Mouse (Mus musculus) MEL-GATA-1-ER (cell line): Measurements from ENCODE around the gene Prkce.

Source experiments
- DNase-seq: peaks from one replicate; pipeline ENCODE4 v3.0.0-alpha.2; 2012; ENCODE audit warnings: low read depth; ENCODE audit errors: extremely low read depth

The Prkce gene

DNA sequence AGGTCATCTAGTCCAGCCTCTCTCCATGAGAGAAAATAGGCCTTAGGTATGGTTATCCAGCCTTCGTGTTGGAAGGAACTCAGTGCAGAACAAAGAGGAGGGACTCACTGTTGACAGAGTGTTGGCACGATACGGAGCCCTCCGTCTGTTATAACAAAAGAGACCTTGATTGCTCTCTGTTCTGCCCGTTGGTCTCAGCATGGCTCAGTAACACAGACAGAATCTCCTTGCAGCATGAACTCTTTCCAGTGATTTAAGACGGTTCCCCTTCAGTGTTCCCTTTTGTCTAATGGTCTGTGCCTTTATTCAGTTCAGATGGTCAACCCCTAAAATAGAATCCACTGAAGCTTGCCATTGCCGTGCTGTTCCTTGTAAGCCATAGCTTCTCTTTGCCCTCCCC is 378.9 kb downstream of the Prkce start:
- DNase-seq: no peak

DNA sequence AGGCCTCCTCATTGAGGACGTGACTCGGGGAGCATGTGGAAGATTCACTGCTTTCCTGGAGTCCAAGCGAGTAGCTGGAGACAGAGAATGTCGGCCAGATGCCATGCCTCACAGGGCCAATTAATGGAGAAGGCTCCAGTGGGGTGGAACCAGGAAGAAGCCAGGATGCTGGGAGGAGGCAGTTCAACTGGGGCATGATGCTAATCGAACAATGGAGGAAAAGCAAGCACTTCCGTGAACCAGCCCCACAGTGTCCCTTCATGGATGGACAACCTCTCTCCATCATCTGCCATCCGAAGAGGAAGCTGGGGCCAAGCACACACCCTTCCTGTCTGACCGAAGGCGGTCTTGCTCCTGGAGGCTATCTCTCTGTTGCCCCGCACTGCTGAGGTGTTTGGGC is 381.5 kb downstream of the Prkce start:
- no peak for DNase-seq

DNA sequence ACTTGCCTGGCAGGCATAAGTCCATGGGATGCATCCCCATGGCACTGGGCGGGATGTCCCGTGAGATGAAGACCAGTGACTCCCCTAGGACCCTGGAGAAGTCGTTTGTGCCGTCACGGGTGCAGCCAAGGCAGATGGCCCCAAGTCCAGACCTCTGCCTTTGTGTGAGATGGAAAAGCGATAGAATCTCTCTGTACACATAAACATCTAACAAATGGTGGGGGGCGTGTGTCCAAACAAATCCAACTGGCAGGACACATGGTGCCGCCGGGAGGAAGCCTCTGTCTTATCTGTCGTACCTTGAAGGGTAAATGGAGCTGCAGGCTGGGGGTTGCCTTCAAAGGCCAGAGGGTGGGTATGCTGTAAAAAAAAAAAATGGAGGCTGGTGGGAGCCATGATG is 384.0 kb downstream of the Prkce start:
- no peak for DNase-seq

DNA sequence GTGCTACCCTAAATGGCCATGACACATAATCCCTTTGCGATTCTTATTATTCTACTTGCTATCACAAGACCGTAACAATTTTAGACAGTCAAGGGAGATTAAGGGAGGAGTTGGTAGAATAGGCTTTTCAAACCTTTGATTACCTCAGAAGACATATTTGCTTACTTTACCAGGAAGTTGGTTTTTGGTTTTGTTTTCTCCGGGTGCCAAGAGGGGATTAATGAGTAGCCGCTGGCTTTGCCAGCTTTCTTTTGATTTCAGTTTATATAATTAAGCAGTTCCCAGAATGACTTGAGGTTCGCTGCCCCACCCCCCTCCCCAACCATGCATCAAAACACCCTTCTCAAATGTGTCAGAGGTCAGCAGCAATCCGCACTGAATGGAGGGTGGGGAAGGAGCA is 384.4 kb downstream of the Prkce start:
- no peak for DNase-seq

DNA sequence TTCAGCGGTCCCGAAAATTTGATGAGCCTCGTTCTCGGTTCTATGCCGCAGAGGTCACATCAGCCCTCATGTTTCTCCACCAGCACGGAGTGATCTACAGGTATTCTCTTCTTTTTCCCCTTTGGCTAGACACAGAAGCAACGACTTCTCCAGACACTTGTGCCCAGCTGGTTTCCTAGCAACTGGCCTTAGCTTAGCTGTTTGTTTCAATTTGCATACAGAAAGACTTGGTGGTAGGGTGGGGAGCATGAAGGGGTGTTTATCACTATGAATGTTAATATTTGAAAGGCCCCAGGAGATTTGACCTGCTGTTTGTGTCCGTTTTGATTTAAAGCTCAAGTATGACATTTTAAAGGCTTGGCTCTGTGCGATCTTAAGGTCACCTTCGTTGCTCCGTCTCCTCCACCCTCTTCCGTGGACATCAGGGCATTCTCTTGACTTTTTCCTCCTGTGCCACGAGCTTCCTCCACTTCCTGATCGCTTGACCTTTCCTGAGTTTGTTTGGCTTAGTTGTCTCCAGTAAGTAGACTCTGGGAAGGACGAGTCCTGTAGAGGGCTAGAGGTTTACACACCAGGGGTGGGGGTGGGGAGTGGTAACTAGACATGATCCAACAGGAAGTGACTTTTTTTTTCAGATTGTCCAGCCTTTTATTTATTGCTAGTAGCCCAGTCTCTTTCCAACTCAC is 391.8 kb downstream of the Prkce start:
- DNase-seq: no peak

DNA sequence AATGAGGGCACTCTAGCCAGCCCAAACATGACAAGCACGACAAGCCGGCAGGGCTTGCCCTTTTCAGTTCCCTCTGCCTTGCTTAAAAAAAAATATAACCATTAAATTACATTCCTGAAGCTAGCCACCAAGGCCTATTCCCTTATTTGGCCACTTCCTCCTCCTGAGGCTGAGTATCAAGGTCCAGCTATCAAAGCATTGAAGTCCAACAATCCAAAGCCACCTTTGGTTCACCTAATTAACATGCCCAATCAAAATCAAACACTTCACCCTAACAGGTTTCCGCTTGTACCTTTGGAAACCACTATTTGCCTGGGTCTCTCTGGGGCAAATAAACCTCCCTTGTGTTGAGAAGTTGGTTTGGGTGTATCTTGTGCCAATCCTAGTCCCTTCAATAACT is 392.9 kb downstream of the Prkce start:
- no peak for DNase-seq

DNA sequence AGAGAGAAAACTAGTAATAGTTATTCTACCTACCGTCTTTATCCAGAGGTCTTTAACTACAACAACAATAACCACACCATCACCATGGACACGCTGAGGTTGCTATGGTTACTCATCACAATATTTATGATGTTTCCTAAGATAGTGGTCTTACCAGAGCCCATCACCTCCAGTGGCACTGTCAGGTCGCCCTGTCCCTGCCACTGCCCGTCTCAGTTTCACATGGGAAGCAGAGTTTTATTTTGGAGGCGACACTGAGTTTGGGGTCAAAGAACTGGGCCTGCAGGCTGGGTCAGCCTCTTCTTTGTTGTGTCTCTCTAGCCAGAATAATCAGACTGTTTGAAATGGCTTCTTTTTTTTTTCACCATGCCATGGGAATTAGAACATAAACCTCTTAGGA is 402.9 kb downstream of the Prkce start:
- no peak for DNase-seq

DNA sequence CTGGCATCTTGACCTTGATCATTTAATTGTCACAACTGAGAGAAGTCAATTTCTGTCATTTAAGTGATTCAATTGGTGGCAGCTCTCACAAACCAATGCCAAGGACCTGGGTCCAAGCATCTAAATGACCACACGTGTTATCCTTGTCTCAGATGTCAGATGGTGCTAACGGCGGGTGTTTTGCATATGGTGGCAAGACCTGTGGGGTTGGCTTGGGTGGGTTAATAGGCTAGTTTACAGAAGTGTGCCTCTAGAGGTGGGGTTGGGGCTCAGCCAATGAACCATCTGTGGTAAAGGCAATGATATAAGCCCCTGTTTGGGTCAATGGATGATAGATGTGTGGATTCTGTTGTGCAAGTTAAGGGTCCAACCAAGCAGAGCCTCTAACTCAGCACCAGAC is 403.7 kb downstream of the Prkce start:
- DNase-seq: no peak

DNA sequence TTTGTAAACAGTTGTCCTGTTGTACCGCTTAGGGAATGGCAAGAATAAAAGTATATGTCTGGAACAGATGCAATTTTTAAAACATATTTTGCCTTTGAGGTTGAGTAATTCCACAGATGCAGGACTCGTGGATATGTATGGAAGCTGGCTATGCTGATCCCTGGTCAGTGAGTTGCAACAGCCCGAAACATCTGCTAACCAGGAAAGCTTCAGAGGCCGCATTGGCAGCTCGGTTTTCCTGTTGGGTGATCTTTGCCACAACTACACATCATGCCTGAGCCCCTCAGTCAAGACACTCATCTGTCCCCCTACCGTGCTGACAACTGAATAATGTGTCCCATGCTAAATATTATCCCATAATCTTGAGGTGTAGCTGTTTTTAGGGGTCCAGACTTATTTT is 404.6 kb downstream of the Prkce start:
- no peak for DNase-seq

DNA sequence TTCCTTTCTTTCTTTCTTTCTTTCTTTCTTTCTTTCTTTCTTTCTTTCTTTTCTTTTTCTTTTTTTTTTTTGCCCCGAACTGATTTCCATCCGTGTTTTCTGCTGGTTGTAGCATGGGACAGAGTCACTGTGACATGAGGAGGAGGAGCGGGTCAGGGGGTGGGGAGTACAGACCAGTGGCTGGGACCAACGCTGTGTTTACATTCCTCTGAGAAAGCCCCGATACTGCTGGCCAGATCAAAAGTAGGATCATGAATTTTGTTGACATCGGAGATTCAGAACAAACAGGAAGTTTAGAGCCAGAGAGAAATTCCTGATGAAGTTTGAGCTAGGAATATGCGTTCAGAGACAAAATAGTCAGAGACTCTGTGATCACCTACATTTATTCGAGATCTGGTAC is 405.0 kb downstream of the Prkce start:
- DNase-seq: no peak

DNA sequence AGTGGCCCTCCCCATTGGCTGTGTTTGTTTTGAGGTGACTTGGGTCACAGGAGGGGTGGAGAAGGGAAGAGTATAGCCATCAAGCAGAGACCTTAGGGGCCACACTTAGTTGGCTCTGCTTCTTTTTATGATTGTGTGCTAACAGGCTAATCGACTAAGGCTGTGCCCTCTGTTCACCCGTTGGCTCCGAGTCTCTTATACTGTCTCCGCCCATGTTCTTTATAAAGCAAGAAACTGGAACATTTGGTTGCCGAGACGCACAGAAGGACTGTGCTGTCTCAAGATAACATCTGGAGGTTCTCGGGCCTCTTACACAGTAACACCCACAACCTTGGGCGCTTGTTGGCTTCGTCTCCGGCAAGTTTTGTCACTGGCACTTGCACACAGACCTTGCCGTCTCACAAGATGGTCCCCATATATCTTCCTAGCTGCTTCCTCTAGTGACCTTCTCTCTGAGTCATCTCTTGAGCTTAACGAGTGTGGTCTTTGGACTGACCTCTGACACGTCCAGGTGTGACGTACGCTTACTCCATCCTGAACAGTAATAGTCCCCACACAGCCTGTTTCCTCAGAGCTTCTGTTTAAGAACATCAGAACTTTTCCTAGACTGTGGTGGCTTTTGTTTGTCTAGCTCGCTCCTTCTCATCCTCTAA is 406.1 kb downstream of the Prkce start:
- no peak for DNase-seq

DNA sequence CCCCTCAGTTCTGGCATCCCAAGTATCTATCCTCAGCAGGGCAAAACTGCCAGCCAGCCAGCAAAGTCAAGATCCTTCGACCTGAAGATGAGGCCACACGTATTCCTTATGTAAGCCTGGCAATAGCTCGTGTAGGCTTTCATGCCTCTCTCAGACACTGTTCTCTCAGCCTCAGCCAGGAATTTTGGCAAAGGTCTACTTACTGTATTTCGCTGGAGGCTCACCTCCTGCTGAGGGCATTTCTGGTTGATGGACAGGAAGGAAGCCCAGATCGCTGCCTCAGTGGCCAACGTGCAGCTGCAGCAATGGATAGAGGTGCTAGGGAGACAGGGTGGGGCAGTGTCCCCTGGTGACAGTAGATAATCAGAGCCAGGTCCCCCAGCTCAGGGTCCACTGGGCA is 413.1 kb downstream of the Prkce start:
- DNase-seq: no peak

DNA sequence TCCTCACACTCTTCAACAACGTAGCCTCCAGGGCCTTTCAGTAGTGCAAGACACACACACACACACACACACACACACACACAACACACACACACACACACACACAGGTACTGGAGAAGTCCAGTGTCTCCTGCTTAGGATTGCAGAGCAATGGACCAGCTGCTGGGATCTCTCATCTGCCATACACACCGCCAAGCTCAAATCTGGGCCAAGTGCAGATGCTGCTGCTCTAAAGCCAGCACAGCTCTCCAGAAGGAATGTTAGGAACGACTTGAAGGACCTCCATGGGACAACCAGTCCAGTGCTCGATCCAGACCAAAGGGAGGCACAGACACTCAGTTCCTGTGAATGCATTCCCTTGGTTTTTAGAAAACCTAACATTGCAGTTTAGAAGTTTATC is 414.8 kb downstream of the Prkce start:
- no peak for DNase-seq

DNA sequence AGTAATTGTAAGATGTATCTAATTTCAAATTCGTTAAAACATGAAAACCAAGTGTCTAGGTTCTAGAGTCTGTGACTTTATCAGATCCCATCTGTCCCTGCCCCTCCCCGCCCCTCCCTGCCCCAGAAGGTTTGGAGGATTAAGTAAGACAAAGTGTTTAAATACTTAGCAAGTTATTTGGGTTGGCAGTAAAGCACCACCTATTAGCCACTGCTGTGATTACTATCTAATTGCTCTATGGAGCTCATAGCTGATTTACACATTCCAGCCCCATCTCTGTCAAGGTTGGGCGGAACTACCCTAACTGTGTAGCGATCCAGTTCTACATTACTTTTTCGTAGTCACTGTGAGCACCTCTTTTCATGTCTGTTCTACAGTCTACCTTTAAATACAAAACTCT is 418.9 kb downstream of the Prkce start:
- no peak for DNase-seq

DNA sequence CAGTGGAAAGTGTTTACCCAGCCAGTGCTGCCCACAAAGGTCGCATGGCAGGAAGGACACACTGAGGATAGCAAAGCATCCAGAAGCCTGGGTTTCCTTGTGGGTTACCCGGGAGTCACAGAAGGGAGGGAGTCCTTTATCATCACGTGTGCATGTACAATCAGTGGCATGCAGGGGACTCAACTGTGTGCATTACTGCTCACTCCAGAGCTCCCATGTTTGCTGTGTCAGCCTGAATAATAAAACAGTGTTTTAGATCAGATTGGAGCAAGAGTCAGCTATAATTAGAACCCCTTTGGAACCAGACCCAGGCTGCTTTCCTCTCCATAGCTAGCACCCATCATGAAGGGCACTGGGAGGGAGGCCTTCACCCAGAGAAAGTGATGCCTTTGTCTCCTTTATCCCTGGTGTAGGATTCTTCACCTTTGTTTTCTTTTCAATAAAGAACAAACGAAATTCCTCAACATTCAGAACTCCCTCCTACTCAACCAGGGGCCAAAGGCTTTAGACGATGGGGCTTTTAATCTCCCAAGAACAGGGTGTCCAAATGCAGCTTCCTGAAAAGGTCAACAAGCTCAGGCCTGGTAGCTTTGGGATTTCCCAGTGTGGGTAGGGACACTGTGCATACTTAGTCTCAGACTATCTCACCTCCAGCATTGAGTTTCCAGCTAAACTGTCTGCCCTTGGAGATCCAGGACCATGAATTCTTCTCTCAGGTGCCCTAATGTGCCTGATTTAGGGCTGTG is 421.3 kb downstream of the Prkce start:
- no peak for DNase-seq

DNA sequence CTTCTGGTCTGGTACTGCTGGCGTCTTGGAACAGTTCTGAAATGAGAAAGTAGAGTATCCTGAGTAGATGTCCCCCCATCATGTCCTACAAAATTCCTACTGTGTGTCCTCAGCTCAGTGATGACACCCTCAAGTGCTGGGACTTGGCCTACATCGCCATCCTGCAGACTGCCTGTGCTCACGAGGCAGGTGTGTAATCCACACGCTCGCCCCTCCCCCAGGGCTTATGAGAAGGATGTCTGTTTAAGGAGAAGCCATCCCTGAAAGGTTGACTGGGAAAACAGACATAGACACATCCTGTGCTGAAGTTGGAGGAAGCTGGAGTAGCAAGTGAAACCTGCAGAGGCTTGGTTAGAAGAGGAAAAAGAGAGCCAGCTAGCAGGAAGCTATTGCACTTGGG is 422.1 kb downstream of the Prkce start:
- DNase-seq: no peak

DNA sequence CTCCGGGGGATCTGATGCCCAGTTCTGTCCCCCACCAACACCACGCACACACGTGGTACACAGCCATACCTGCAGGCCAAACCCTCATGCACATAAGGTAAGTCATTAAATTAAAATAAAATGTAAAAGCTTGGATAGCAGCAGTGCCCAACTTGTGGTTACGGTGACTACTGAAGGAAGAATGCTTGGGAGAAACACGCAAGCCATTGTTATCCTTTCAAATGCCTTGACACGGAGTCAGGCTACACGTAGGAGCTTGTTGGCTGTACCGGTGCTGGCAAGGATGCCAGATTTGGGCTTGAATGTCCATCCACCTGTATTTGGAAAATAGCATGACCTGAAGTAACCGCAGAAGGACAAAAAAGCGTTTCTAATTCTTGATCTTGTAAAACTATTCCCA is 423.7 kb downstream of the Prkce start:
- no peak for DNase-seq

DNA sequence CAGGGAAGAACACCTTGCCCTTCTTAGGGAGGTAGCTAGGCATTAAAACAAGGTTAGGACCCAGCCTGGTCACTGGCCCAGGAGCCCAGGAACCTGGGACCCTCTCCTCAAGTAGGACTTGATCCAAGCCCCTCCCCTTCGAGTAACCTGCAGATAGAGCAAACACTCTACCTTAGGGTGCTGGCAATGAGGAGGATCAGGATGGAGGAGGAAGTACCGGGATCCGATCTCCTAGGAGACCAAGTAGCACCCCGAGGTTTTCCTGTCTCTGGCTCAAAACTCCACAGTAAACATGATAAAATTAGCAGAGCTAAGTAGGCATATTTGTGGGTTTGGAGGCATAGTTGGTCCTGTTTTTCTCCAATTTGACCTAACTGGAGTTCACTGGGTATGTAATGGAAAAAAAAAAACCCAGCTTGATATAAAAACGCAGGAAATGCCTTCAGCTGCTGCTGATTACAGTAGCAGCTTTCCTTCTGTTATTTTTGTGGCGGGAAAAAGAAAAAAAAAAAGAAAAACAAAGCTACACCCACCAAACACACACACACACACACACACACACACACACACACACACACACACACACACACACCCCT is 425.5 kb downstream of the Prkce start:
- DNase-seq: no peak

DNA sequence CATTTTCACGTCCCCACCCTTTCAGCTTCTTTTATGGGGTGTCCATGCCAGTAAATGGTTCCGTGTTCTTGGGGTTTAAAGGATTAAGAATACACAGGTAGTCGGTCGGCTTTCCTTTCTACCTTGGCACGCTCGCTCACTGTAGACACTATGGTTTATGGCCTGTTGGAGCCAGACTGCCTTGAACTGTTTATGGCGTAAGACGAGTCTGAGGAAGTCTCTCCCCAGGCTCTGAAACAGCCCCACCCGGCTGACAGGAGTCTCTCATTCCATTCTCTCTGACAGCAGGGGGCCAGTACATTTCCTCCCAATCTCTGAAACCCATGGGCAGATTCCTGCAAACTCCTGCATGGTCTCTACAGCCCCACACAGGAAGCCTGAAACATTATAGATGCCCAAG is 427.9 kb downstream of the Prkce start:
- no peak for DNase-seq

DNA sequence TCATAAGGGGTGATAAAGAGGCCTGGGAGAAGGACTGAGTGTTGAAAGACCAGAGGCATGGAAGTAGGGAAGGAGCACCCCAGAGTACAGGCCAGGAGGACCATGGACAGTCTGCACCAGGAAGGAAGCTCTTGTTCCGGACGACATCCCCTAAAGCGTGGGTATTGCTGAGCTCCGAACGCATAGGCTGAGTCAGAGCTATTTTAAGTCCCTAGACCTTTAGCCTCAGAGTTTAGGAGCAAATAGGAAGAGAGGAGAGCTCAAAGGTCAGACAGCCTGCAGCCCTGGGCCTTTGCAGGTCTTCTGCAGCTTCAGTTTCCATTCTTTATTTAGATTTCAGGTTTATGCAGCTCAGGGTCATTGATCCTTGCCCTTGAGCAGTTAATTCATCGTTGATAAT is 433.5 kb downstream of the Prkce start:
- DNase-seq: no peak

DNA sequence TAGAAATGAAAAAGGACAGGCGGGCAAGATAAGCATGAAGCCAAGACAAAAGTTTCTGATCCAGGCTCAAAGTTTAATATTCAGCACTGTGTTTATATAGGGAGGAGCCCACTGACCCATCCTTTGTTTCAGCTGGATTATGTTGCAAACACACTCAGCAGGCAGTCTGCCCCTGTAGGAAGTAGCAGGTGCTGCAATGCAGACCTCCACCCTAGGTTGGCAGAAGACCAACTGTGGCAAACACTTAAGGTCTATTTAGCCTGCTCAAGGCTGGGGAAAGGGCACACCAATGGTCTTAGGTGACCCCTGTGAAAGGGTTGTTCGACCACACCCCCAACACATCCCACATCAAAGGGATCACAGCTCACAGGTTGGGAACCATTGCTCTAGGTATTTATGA is 434.3 kb downstream of the Prkce start:
- no peak for DNase-seq

DNA sequence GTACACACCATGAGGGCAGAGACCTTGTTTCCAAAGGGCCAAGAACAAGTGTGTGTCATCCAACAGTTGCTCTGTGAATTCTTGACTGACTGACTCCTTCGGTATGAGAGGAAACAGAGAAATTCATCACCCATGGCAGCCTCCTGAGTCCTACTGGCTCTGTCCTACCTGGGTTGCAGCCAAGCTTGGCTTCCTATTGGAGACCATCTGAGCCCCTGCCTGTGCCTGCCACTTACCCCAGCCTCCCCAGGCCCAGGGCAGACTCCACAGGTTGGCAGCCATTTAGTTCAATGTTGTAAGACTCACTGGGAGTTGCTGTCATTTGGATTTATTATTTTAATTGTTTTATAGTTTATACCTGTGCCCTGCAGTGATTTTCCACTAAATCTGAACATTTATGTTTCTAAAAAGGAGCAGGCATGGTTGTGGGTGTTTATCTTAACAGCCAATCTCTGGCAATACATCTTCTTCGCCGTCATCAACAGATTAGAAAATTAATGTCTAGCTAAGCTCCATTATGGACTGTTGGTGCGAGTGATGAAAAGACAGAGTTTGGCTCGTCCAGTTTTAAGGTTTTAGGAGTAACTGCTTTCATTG is 436.4 kb downstream of the Prkce start:
- no peak for DNase-seq
